Mouse (Mus musculus) embryo, embryonic 11.5 days (tissue): ENCODE results near the gene Gapdhs.
"Not testable (repeated sequence)": the region's sequence is repeated elsewhere in the genome, so short reads cannot be mapped to it uniquely, and the experiment has no call there.

ENCODE experiments used
- DNase-seq: peaks from one replicate; pipeline ENCODE4 v3.0.0-alpha.2; 2012; ENCODE audit warnings: low read depth, low spot score

The Gapdhs gene

GRCm38 (mm10) chr7:30747525-30748204, 4.2 kb upstream of the Gapdhs start:
- no peak for DNase-seq

- DNase-seq, result no peak
Measured at GRCm38 (mm10) chr7:30744022-30744598, 629 bp upstream of the Gapdhs start.

DNA sequence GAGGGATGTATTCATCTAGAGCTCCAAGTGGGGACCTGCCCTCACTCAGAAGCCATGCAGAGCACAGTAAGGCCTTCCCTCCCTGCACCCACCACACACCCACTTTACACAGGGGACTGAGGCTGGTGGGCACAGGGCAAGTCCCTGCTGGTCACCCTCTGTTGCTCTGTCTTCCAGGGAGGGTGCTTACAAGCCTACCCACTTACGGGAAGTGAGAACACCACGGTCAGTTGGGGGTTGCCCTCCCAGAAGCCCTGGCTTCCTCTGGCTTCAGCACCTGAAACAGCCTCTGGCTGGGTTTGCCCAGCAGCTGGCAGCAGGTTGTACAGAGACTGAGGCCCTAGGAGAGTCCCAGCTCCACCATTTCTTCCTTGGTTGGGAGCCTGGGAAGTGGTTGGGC, 911 bp downstream of the Gapdhs start:
- not testable (repeated sequence) for DNase-seq

DNA sequence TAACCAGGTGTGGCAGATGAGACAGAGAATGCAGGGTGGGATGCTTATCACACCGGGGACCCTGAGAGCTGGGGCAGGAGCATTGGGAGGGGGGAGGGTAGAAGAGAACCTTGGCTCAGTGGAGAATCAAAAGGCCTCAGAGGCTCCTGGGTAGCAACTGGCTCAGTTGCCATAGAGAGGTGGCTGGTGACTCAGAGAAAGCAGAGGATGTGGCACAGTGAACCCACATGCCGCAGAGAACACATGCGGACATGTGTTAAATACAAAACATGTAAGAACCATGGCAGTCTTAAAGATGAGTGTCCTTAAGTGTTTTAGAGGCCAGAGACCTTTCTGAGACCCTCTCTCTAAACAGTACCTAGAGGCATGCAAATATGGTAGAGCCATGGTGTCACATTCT, 7.3 kb downstream of the Gapdhs start:
- no peak for DNase-seq

- DNase-seq, result not testable (repeated sequence)
Measured at GRCm38 (mm10) chr7:30730064-30730722, 13.3 kb downstream of the Gapdhs start.

DNA sequence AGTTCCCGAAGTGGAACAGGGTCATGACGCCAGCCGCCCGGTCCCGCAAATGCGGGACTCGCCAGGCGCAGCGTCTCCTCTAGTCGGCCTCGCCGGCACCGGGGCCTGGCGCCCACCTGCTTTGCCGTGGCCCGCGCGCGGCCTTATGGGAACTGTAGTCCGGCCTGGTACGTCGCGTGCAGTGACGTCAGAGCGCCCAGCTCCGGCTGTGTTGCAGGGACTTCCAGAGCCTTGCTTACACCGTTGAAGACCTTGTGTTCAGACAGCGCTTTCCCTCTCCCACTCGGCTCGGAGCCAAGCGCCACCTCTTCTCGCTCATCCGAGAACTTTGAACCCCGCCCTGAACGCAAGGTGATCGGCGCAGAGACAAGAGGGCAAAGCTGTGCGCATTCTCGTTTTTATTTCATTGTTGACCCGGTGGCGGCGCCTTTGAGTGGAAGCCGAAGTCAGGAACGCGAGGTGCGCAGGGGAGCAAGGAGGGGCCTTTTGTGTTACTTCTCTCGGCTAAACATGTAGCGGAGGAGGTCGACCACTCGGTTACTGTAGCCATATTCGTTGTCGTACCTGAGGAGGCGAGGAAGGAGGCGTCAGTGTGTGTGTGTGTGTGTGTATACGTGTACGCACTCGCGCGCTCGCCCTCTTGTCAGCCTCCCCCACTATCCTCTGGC, 14.0 kb downstream of the Gapdhs start, which contains the start of gene Tmem147:
Gene Tmem147 (minus strand): TSS at position 145 of the 668 bp plus-strand sequence.
- DNase-seq, result peak; percentile 92

DNA sequence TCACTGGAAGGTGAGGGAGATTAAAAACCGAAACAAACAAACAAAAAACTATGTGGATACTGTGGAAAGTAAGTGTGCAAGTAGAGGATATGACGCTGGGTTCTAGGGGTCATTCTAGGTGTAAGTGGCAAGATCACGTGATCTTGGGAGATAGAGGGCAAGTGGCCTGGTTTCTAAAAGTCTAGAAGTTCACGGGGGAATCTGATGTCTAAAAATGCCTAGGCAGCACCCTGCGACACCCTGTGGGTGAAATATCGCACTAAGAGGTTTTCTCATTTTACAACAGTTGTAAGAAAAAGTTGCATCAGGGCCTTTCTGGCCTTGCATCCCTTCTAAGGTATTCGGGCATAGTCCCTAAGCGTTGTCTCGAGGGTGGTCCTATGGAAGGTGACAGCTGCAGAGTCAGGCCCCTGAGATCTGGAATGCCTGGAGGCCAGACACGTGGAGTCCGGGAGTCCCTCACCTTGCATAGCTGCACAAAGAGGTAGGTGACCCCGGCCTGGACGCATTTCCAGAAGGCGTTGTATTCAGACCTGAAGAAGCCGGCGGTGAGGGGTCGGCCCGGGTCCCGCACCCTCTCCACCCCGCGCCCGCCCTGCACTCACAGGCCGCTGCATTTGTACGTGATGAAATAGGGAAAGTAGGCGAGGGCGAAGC, 14.6 kb downstream of the Gapdhs start:
- peak; percentile 5 for DNase-seq

DNA sequence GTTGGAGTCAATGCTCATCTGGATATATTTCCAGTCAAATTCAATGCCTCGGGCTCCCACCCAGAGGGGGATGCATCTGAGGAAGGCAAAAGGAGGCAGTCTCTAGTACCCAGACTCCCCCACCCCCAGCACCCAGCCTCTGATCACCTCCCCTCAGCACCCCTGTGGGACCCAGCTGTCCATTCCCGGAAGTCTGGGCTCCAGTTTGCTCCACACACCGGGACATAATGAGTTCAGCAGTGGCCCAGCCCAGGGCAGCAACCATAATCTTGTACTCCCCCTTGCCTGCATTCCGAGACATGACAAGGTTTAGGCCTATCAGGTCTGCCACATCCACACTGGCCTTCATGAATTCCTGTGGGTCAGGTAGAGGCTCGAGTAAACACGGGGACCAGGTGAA, 15.3 kb downstream of the Gapdhs start:
- no peak for DNase-seq

- no peak for DNase-seq
Measured at GRCm38 (mm10) chr7:30723274-30723953, 20.1 kb downstream of the Gapdhs start.

GRCm38 (mm10) chr7:30721286-30721685, 22.2 kb downstream of the Gapdhs start:
- DNase-seq, result no peak

DNA sequence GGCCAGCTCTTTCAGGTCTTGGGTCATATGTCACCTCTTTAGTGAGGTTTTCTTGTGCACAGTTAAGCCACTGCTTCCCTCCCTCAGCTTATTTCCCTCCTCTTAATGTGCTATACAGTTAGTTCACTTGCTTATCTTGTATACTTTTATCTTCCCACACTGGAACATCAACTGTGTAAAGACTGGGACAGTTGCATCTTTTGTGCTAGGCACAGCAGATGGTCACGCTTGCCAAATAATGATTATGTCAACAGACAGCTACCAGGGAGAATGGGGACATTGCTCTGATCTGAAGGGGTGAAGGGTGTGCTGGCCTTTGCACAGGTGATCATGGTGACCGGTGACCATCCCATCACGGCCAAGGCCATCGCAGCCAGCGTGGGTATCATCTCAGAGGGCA, 23.8 kb downstream of the Gapdhs start:
- DNase-seq, result no peak

DNA sequence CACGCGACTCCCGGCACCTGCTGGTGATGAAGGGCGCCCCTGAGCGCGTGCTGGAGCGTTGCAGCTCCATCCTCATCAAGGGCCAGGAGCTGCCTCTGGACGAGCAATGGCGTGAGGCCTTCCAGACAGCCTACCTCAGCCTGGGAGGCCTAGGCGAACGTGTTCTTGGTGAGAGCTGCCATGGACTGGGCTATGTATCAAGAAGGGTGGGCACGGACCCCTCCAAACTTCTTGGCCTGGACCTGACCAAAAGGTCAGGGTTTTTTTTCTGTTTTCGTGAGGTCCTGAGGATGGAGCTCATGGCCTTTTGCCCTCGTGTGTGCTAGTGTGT, 25.8 kb downstream of the Gapdhs start:
- no peak for DNase-seq

DNA sequence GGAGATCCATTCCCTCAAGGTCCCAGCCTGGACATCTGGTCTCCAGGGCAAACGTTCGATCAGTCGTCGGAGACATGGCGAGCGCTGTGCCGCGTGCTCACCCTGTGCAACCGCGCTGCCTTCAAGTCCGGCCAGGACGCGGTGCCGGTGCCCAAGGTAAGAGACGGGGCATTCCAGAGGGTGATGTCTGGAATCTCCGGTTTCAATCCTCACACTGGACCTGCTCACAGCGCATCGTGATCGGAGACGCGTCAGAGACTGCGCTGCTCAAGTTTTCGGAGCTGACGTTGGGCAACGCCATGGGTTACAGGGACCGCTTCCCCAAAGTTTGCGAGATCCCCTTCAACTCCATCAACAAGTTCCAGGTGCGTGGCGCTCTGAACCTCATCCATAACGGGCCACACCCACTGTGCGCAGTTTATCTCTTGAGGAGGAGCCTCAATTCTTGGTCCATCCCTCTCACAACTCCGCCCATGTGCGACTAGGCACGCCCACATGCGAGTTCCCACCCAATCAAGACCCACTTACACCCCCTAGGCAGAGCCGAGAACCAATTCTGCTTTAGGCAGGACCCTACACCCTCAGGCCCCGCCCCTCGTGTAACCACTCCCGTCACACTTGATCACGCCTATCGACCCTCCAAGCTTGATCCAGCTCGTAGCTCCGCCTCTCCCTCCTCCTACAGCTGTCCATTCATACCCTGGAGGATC, 26.3 kb downstream of the Gapdhs start:
- peak; percentile 75 for DNase-seq

DNA sequence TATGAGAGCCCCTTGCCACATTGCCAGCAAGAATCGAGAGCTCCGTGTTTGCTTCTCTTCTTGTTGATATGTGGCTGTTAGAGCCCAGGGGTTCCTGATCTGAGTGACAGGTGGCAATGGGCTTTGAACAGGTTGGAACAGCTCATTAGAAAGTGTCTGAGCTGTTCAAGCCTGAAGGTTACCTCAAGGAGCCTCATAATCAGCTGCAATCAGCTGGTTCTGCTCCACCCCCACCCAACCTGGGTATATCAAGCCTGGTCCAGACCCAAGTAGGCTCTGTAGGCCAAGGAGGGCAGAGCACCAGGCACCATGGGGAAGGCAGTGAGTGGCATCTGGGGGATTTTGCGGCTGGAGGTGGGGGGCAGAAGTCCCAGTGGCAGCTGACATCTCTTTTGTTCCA, 31.5 kb downstream of the Gapdhs start, which contains the start of gene Atp4a:
Gene Atp4a (plus strand): TSS at position 268 of the 400 bp plus-strand sequence.
- DNase-seq, result no peak

DNA sequence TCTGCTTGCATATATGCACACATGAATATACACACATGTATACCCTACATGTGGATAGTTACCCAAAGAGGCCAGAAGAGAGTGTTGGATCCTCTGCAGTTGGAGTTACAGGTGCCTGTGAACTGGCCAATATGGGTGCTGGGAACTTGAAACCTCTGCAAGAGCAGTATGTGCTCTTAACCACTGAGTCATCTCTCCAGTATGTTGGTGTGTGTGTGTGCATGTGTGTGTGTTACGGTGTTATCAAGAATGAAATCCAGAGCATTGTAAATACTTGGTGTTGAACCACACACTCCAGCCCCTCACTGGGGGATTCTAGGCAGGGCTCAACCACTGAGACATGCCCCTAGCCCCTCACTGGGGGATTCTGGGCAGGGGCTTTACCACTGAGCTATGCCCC, 36.0 kb downstream of the Gapdhs start:
- no peak for DNase-seq

GRCm38 (mm10) chr7:30706214-30706882, 37.1 kb downstream of the Gapdhs start:
- DNase-seq, result no peak

DNA sequence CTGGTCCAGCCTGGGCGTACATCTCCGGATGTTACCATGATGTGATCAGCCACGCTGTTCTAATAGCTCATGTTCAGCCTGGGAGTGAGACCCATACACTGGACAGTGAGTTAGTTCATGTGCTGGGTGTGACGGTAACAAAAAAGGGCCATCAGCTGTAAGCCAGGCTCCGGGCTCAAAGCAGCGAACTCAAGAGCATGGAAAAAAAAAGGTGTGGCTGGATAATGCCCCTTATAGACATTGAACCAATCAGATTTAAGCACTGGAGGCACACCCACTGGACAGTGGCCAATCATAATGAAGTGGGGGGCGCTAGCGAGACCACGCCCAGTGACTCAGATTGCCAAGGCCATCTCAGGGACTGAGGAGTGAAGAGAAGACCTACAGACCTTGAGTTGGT, 44.9 kb downstream of the Gapdhs start, which contains the start of gene 2200002J24Rik:
Gene 2200002J24Rik (plus strand): TSS at position 338 of the 400 bp plus-strand sequence.
- no peak for DNase-seq

DNA sequence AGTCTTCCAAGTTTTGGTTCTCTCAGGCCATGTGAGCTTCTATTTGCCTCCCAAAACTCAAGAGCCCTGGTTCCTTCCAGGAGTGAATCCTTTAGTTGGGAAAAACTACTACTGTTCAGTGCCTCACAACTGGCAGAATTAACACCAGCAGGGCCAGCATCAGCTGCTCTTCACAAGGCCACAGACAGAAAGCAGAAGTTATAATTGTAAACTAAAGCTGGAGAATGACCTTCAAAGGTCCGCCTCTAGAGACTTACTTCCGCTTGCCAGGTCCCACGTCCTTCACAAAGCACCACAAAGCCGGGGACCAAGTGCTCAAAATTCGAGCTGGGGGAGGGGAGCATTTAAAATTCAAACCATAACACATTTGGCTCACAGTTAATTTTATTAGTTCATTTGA, 45.4 kb downstream of the Gapdhs start:
- no peak for DNase-seq

DNA sequence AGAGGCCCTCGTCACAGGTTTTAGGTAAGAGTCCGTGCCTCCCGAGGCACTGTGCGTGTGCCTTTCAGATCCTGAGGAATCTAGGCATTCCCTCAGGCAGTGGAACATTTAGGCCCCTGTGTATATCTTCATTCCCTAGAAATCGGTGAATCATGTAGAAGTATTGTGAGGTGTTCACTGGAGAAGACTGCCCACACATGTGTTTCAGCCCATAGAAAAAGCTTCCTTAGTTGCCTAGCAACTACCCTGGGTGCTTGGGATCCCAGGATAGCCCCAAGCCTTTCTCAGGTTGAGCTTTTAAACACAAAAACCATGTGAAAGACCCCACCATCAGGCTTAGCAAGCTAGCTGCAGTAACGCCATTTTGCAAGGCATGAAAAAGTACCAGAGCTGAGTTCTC, 55.2 kb downstream of the Gapdhs start:
- DNase-seq, result no peak

- no peak for DNase-seq
Measured at GRCm38 (mm10) chr7:30683425-30683824, 60.1 kb downstream of the Gapdhs start.
